In genomic region chr4:117101218-117101617, GRCm38 (mm10) we compare ENCODE assay signal across 8 mouse cellular contexts. TPM values are rescaled to one million over a fixed set of nuclear protein-coding genes. Genes with fewer than 3 reads are reported as not detected.
DNase-seq lines count a peak whose midpoint lies in the region; ATAC-seq and TF ChIP-seq lines count a peak whose summit lies in the region.

No protein-coding gene starts in this region.

- TF ChIP-seq POLR2A in heart, adult 2 months (IDR thresholded peaks at IDR 0.05; ENCODE audit: insufficient read depth, low read depth, low read length): peak; percentile 59

- WGBS in heart, adult 2 months: 39% methylated on average over 7 of the region's 7 CpGs
- WGBS in heart, embryonic 12.5 days: 41% methylated on average over 7 of the region's 7 CpGs
- WGBS in heart, embryonic 10.5 days: 45% methylated on average over 7 of the region's 7 CpGs
- 46% methylated on average over 7 of the region's 7 CpGs for WGBS in lung, embryonic 16.5 days

- DNase-seq in heart, adult 2 months: peak; percentile 41 to 52
- peak; percentile 93 for DNase-seq in ES-CJ7 (ENCODE audit: low read depth, low spot score)
- peak; percentile 83 for DNase-seq in heart, embryonic 10.5 days (ENCODE audit: low spot score)
- DNase-seq in adrenal gland, postnatal 4 days (ENCODE audit: low spot score in 2 of 2): no peak
- no peak for DNase-seq in spleen, postnatal 14 days (ENCODE audit: low spot score in 2 of 2)

- H3K79me2 ChIP-seq in heart, adult 2 months (replicated peaks; ENCODE audit: control insufficient read depth, insufficient read depth, low read length): no peaks in the 10 kb centered on the region

- no peak overlapping the region for H3K9ac ChIP-seq in heart, adult 2 months (ENCODE audit: low read depth, low read length)
- H3K9ac ChIP-seq in heart, embryonic 12.5 days: no peak overlapping the region
- H3K9ac ChIP-seq in lung, embryonic 16.5 days (ENCODE audit: low read length): no peak overlapping the region

- TF ChIP-seq EP300 in heart, adult 2 months (IDR thresholded peaks at IDR 0.05; ENCODE audit: insufficient read depth, low read depth, low read length): peak; percentile 66; the same call in 1 of the 2 replicates

- no peak overlapping the region for H3K4me2 ChIP-seq in heart, embryonic 12.5 days
- no peak overlapping the region for H3K4me2 ChIP-seq in lung, embryonic 16.5 days (ENCODE audit: low read depth, low read length)

- no peaks in the 10 kb centered on the region for H3K9me3 ChIP-seq in heart, embryonic 12.5 days (replicated peaks)
- no peaks in the 10 kb centered on the region for H3K9me3 ChIP-seq in heart, embryonic 10.5 days
- no peaks in the 10 kb centered on the region for H3K9me3 ChIP-seq in lung, embryonic 16.5 days (ENCODE audit: control insufficient read depth, low read length)

- H3K36me3 ChIP-seq in heart, adult 2 months (ENCODE audit: control insufficient read depth, insufficient read depth, low read length): no peaks in the 10 kb centered on the region
- H3K36me3 ChIP-seq in heart, embryonic 12.5 days: no peaks in the 10 kb centered on the region
- H3K36me3 ChIP-seq in heart, embryonic 10.5 days: peaks cover 10% of the 10 kb centered on the region; the same call in 1 of the 2 replicates
- no peaks in the 10 kb centered on the region; the same call in 1 of the 2 replicates for H3K36me3 ChIP-seq in lung, embryonic 16.5 days (ENCODE audit: control insufficient read depth, insufficient read depth, low read length)

- TF ChIP-seq CTCF in heart, adult 2 months (IDR thresholded peaks at IDR 0.05): peak; percentile 66

- H3K4me3 ChIP-seq in heart, adult 2 months: no peak overlapping the region
- no peak overlapping the region for H3K4me3 ChIP-seq in heart, embryonic 12.5 days
- no peak overlapping the region for H3K4me3 ChIP-seq in heart, embryonic 10.5 days
- no peak overlapping the region for H3K4me3 ChIP-seq in lung, embryonic 16.5 days (ENCODE audit: low read length)

- H3K27me3 ChIP-seq in heart, adult 2 months (ENCODE audit: control insufficient read depth, insufficient read depth, low read length): 0 out of 2 replicates have a peak, but pooled peaks cover under 1% of the 10 kb centered on the region
- 0 out of 2 replicates have a peak, but pooled peaks cover 3% of the 10 kb centered on the region for H3K27me3 ChIP-seq in heart, embryonic 12.5 days (replicated peaks)
- H3K27me3 ChIP-seq in heart, embryonic 10.5 days (ENCODE audit: insufficient read depth, poor library complexity, severe bottlenecking): peaks cover 3% of the 10 kb centered on the region; the same call in 1 of the 2 replicates
- no peaks in the 10 kb centered on the region for H3K27me3 ChIP-seq in lung, embryonic 16.5 days (ENCODE audit: control insufficient read depth, insufficient read depth, low read depth, low read length)

- intact Hi-C loops in heart, adult 2 months (cut with DNase I): loop anchor here (2.0 kb wide), 1 partner anchor 20 kb away; no protein-coding TSS in a partner anchor

- peak overlapping the region; percentile 6; the same call in 1 of the 2 replicates for H3K27ac ChIP-seq in heart, adult 2 months
- H3K27ac ChIP-seq in heart, embryonic 12.5 days (ENCODE audit: poor library complexity, severe bottlenecking): no peak overlapping the region
- H3K27ac ChIP-seq in heart, embryonic 10.5 days: peak overlapping the region; percentile 59; the same call in 1 of the 2 replicates
- H3K27ac ChIP-seq in lung, embryonic 16.5 days (ENCODE audit: low read length): 0 out of 2 replicates have a peak overlapping the region, but pooled peaks have one; percentile 4

- no peak for ATAC-seq in heart, embryonic 12.5 days (ENCODE audit: insufficient number of reproducible peaks, low FRiP score)
- no peak for ATAC-seq in lung, embryonic 16.5 days (ENCODE audit: low read depth)
- ATAC-seq in frontal cortex, adult (ENCODE audit: low TSS enrichment): no peak

- peaks cover 6% of the 10 kb centered on the region for H3K4me1 ChIP-seq in heart, adult 2 months (ENCODE audit: control insufficient read depth, insufficient read depth, low read length)
- H3K4me1 ChIP-seq in heart, embryonic 12.5 days (replicated peaks): peaks cover 14% of the 10 kb centered on the region
- H3K4me1 ChIP-seq in heart, embryonic 10.5 days: peaks cover 30% of the 10 kb centered on the region
- peaks cover 34% of the 10 kb centered on the region for H3K4me1 ChIP-seq in lung, embryonic 16.5 days (replicated peaks; ENCODE audit: control insufficient read depth, insufficient read depth, low read length)

RNA-seq across cellular contexts. Expression of gene Ptch2, which starts 5.3 kb away (rescaled TPM):
- total RNA-seq in heart, adult 2 months (2021): under 1 TPM; 0.70 to 0.86 TPM
- polyA plus RNA-seq in heart, adult 2 months (2012; rRNA removed): 2.4 and 3.2 TPM in 2 replicates
- polyA plus RNA-seq in heart, embryonic 12.5 days (2016; fragmentation: Nextera tagmentation; extraction: Ambion mirVana): 2.6 and 2.7 TPM in 2 replicates
- 2.9 and 3.5 TPM in 2 replicates for polyA plus RNA-seq in heart, embryonic 10.5 days (2016; fragmentation: Nextera tagmentation; extraction: Ambion mirVana)
- polyA plus RNA-seq in lung, embryonic 16.5 days (2015; fragmentation: Nextera tagmentation; extraction: Ambion mirVana): 5.3 and 5.7 TPM in 2 replicates
- 10 to 100 TPM; 13.3 to 14.2 TPM for total RNA-seq in adrenal gland, postnatal 4 days (2021)

RNA-seq across cellular contexts. Expression of gene Btbd19, which starts 24.3 kb away (rescaled TPM):
- total RNA-seq in heart, adult 2 months (2021): 1 to 10 TPM; 2.9 to 3.2 TPM
- 6.6 and 12.2 TPM in 2 replicates for polyA plus RNA-seq in heart, adult 2 months (2012; rRNA removed)
- polyA plus RNA-seq in heart, embryonic 12.5 days (2016; fragmentation: Nextera tagmentation; extraction: Ambion mirVana): 3.3 and 3.5 TPM in 2 replicates
- 2.5 and 4.9 TPM in 2 replicates for polyA plus RNA-seq in heart, embryonic 10.5 days (2016; fragmentation: Nextera tagmentation; extraction: Ambion mirVana)
- 4.5 and 4.9 TPM in 2 replicates for polyA plus RNA-seq in lung, embryonic 16.5 days (2015; fragmentation: Nextera tagmentation; extraction: Ambion mirVana)
- total RNA-seq in adrenal gland, postnatal 4 days (2021): 10 to 100 TPM in 1 of 2 experiments, 1 to 10 TPM in 1; 9.1 to 10.8 TPM

RNA-seq across cellular contexts. Expression of gene Tctex1d4, which starts 25.4 kb away (rescaled TPM):
- total RNA-seq in heart, adult 2 months (2021): not detected
- 0.29 and 4.2 TPM in 2 replicates for polyA plus RNA-seq in heart, adult 2 months (2012; rRNA removed)
- polyA plus RNA-seq in heart, embryonic 12.5 days (2016; fragmentation: Nextera tagmentation; extraction: Ambion mirVana): not detected in 2 replicates
- polyA plus RNA-seq in heart, embryonic 10.5 days (2016; fragmentation: Nextera tagmentation; extraction: Ambion mirVana): not detected in 2 replicates
- polyA plus RNA-seq in lung, embryonic 16.5 days (2015; fragmentation: Nextera tagmentation; extraction: Ambion mirVana): 3.6 and 5.1 TPM in 2 replicates
- total RNA-seq in adrenal gland, postnatal 4 days (2021): not detected

RNA-seq across cellular contexts. Expression of gene Plk3, which starts 32.5 kb away (rescaled TPM):
- total RNA-seq in heart, adult 2 months (2021): 1 to 10 TPM; 1.4 to 1.9 TPM
- polyA plus RNA-seq in heart, adult 2 months (2012; rRNA removed): 4.5 and 4.7 TPM in 2 replicates
- 2.6 TPM in 2 replicates for polyA plus RNA-seq in heart, embryonic 12.5 days (2016; fragmentation: Nextera tagmentation; extraction: Ambion mirVana)
- polyA plus RNA-seq in heart, embryonic 10.5 days (2016; fragmentation: Nextera tagmentation; extraction: Ambion mirVana): 1.5 and 2.4 TPM in 2 replicates
- 3.0 and 3.2 TPM in 2 replicates for polyA plus RNA-seq in lung, embryonic 16.5 days (2015; fragmentation: Nextera tagmentation; extraction: Ambion mirVana)
- 1 to 10 TPM; 4.8 to 5.7 TPM for total RNA-seq in adrenal gland, postnatal 4 days (2021)

RNA-seq across cellular contexts. Expression of gene Rps8, which starts 54.8 kb away (rescaled TPM):
- total RNA-seq in heart, adult 2 months (2021): 100 to 1,000 TPM; 553 to 608 TPM
- 315 and 381 TPM in 2 replicates for polyA plus RNA-seq in heart, adult 2 months (2012; rRNA removed)
- polyA plus RNA-seq in heart, embryonic 12.5 days (2016; fragmentation: Nextera tagmentation; extraction: Ambion mirVana): 612 and 621 TPM in 2 replicates
- polyA plus RNA-seq in heart, embryonic 10.5 days (2016; fragmentation: Nextera tagmentation; extraction: Ambion mirVana): 638 and 783 TPM in 2 replicates
- 858 and 904 TPM in 2 replicates for polyA plus RNA-seq in lung, embryonic 16.5 days (2015; fragmentation: Nextera tagmentation; extraction: Ambion mirVana)
- total RNA-seq in adrenal gland, postnatal 4 days (2021): 1,000 to 10,000 TPM; 1,506 to 1,548 TPM

Comparison
In these comparisons a context has a peak if more than half of its experiments do, and no peak if none do; other contexts are left out.
1. DNase-seq: peak in heart, adult 2 months (2 of 2), ES-CJ7 (single experiment) and heart, embryonic 10.5 days (single experiment); none in adrenal gland, postnatal 4 days (0 of 2) and spleen, postnatal 14 days (0 of 2).